Mouse (Mus musculus): ENCODE measurements around the gene Susd1.

The Susd1 gene

DNA sequence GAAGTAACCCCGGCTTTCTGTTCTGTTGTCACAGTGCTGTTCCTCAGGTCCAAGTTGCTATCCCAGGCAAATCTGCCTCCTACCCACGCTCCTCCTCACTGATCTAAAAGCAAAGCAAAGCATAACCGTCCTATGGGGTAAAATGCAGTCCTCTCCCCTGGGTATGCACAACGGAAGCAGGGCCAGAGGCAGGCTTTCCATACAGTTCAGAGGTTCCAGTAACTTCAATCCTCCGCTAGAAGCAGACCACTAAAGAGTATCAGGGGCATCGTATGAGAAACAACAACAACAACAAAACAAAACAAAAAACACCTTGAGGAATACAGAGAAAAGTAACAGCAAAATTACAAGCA is 100.9 kb downstream of the Susd1 start:
- DNase-seq (ENCODE audit: low spot score): no peak

DNA sequence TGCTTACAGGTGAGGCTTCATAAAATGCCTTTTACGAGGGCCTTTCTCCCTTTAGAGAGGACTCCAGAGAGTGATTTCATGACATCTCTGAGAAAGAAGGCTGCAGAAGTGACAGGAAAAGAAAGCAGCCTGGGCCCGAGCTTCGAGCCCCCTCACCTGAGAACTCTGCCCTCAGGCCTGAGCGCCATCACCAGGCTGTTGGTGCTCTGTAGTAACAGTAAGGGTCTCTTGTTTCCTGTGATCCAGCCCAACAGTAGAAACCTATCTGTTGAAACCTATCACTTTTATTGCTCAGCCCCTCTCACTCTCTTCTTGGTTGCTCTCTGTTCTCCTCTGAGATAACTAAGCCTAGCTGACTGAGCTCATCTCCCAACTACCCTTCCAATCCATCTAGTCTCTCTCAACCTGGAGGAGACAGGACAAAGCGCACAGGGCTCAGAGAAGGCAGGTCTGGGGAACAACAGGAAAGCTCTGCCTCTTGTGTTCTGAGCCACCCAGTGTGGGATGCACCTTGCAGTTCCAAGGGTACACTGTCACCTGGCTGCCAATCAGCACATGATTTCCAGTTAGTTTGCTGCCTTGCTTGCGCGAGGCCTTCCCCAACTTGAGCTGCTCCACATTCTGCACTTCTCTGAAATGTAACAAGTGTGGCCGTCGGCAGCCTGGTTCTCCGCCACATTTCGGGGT is 101.4 kb downstream of the Susd1 start:
- DNase-seq (ENCODE audit: low spot score): no peak

DNA sequence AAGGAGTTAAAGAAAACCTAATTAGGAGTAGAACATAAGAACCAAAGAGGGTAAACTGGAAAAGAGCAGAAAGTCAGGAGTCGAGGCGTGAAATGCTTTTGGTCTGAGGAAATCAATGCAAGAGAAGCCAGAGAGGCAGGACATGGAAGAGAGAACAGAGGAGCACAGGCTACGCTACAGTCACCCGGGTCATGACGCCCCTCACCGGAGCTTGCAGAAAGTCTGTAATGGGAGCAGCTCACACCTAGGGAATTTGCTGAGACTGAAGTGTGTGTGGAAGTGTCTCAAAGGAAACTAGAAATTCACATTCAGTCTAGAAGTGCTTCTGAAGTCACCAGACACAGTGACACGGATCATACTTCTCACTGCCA is 102.0 kb downstream of the Susd1 start:
- DNase-seq (ENCODE audit: low spot score): no peak

DNA sequence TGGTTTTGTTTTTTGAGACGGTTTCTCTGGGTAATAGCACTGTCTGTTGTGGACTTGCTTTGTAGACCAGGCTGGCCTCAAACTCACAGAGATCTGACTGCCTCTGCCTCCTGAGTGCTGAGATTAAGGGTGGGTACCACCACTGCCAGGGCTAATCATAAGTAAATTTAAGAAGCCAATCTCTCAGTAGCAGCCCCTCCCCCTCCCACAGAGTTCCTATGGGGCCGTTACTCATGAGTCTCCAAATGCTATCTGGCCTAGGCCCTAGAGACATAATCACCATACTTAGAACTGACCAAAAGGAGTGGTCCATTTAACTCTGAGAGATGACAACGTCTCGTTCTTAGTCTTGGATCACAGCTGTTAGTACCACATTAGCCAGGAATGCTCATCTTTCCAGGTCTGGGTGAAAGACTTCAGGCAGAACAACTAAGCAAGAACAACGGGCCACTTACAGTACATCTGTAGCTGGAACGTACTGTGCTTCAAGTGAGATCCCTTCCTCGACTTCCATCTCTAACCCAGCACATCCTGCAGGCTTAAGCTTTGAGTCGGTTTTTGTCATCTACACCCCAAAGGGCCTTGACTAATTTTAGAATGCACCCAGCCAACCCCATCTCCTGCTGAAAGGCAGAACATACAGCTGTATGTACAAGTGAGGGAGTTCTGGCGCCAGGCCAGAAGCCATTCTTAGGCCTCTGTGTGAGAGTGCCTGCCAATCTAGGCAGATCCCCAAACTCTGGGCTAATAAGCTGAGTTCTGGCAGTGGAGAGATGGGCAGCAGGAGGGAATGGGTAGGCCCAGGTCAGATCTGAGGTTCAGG is 102.6 kb downstream of the Susd1 start:
- no peak for DNase-seq (ENCODE audit: low spot score)

DNA sequence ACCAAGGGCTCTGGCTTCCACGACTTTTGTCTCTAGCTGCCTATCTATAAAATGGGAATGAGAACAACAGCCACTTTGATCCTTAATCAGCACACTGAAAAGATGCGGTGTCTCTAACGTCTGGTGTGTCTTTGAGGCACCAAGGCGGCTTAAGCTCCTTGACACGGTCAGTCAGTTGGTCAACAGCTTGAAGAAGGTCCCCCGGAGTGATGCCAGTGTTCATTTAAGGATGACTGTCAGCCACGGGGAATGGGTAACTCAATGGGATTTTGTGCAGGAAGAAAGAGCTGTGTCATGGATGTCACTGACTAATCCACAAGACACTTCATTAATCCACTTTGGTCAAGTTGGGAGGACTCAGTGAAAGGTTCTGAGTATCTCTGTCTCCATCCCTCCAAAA is 103.3 kb downstream of the Susd1 start:
- no peak for DNase-seq (ENCODE audit: low spot score)

DNA sequence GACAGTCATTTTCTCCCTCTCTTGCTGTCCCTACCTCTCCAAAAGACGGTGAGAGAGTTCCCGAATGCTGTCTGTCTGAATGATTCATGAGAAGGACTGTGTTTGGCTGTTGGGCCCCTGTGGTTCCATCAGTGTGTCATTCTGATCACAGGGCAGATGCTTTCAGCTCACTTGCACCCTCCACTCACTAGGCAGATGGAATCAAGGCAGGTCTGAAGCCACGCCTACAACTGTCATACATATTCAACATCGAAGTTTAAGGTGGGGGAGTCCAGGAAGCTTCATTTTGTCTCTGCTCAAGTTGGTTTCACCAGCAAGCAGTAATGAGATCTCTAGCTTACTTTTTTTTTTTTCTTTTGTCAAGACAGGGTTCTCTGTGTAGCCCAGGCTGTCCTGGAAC is 104.2 kb downstream of the Susd1 start:
- DNase-seq (ENCODE audit: low spot score): no peak

DNA sequence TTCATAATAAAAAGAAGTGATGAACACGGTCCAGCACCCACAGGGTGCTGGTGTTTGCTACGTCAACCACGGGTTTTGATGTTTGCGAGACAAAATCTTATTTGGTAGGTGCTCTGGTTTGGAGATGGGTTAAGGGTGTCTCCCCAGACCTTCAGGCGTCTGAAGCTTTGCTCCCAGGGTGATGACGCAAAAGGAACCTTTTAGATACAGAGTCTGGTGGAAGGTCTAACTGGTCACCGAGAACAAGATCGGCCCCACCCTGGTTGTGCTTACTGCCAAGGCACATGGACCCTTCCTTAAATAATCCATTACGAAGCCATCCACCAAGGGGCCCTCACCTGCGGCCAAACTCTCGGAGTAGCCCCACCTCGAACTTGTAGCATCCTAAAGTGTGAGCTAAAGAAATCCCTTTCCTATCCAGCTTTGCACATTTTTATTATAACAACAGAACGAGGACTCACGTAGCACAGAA is 105.0 kb downstream of the Susd1 start:
- no peak for DNase-seq (ENCODE audit: low spot score)

DNA sequence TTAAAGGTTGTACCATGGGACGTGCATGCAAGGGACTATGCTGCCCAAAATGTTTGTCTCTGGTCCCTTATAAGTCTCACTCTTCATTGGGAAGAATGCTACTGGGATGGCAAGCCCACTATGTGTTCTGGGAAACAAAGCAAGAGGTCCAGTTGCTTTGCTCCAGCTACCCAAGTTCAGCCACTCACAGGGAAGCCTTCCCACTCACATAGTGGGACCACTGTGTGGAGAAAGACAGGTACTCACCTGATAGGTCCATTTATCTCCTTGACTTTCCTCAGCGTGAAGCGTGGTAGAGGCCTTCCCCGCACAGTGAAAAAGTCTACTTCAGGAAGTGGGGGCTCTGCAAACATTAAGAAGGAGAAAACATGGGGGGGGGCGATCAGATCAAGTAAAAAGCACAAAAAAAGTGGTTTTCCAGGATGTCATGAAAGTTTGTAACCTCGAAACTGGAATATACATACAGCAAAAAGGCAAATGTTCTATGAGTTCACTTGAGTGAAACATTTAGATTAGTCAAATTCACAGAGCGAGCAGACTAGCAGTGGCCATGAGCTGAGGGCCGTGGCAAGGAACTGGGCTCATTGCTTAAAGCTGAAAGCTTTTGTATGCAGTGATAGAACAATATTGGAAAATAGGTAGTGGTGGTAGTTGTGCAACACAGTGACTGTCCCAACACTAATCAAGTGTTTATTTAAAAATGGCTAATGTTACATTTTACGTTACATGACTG is 105.6 kb downstream of the Susd1 start:
- no peak for DNase-seq (ENCODE audit: low spot score)

DNA sequence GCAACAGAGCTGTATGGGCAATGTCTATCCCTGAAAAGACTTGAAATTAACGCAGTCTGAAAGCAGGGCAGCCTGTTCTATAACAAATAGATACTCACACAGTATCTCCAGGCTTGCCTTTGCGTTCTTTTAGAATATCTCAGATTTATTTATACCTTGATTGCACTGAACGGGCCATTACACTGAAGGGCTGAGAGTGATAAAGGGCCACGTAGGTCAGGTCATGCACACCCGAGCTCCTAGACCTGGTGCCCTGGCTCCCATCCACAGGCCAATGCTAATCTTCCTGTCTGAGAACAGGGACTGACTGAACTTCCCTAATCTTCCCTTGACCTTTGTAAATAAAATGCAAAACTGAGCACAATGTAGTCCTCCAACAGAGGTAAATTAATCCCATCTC is 106.3 kb downstream of the Susd1 start:
- DNase-seq (ENCODE audit: low spot score): no peak

DNA sequence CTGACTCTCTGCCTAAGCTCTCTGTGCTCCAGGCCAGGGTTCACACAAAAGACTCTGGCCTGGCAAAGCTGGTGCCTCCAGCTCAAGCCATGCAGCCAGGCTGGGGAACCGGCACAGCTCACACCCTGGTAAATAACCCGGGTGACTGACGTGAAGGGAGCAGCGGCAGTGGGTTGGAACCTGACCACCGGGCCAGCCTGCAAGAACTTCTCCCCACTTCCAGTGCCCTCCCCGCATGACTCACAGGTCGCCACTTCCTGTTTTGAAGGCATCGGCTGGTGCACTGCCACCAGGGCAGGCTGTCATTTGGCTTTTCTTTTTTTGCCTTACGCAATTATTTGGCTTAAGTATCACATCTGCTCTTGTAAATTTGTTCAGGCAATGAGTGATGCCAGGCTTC is 106.8 kb downstream of the Susd1 start:
- DNase-seq (ENCODE audit: low spot score): peak; percentile 46

DNA sequence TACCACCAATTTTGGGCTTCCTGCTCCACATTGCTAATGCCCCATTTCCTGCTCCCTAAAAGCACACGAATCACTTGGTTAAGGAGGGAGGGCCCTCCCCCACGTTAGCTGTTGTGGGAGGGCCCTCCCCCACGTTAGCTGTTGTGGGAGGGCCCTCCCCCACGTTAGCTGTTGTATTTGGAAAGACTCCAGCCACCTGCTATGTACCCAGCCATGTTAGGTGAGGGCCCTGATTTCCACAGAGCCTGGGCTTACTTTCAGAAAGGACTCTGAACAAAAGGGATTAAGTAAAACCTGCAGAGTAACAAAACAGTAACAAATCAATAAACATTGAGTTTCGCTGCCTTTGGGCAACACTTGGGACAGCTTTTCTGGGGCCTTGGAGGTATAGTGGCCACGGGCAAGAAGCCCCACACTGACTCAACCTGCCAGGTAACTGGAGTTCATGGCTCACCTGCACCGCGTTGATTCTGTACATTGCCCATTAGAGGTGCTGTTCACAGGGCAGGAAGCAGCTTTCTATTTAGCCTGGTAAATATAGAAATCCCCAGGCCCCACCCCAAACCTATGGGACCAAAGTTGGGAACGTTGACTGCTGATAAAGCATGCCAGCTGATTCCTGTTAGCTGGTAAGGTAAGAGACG is 107.3 kb downstream of the Susd1 start:
- no peak for DNase-seq (ENCODE audit: low spot score)

DNA sequence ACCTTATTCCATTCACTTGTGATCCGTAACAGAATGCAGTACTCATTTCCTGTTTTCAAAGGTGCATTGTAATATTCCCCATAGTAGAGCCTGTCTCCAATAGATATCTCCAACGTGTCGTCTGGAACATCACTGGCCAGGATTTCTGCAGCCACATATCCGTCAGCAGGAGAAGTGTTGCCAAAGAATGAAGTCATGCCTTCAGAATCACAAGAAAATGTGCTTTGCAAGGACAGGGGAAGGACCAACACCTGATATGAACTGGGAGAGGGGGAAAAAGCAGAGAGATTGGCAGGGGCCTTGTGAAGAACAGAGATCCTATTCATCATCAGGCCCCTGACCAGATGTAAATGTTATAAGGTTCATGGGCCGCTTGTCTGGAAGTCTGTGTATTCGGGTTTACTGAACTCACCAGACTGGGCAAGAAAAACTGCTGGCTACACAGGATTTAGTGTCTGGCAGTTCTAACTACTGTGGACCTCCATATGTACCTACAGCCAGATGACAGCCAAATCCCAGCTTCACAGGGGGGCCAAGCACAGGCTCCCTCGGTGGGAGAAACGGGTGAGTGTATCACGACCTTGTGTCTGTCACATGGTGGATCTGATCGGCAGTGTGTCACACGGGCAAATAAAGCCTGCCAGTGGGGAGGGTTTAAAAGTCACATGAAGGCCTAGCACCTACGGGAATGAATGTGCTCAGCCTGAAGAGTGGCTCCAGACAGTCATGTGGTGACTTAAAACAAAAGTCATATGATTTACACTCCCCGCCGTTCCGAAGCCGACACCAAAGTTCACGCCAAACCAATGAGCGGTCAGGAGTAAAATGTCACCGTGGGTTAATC is 108.8 kb downstream of the Susd1 start:
- DNase-seq (ENCODE audit: low spot score): no peak

DNA sequence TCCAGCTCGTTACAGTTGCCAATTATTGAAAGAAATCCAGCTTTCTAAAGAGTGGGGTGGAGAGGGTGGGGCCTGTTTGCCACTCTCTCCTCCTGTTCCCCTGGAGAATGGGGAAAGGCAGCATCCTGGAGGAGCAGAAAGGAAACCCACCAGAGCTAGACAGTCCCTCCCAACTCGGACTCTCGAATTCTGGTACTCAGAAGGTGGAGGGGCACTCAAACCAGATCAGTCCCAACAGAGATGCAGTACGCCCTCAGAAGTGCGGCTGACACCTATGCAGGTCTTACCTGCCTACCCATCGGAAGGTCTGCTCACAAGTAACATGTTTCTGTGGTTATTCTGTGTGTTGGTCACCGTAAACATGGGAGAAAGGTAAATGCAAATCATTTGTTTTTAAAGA is 109.6 kb downstream of the Susd1 start:
- no peak for DNase-seq (ENCODE audit: low spot score)

DNA sequence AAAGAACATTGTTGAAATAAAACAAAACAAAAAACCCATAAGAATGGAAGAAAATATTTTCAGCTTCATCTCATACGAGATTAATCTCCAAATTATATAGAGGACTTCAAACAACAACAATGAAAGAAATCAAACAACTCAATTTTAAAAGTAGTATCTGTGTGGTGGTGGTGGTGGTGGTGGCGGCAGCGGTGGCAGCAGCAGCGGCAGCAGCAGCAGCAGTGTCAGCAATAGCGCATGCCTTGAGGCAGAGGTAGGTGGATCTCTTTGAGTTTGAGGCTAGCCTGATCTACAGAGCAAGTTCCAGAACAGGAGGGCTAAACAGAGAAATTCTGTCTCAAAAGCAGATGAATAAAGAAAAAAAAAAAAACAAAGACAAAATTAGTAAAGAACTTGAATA is 110.4 kb downstream of the Susd1 start:
- DNase-seq (ENCODE audit: low spot score): no peak

DNA sequence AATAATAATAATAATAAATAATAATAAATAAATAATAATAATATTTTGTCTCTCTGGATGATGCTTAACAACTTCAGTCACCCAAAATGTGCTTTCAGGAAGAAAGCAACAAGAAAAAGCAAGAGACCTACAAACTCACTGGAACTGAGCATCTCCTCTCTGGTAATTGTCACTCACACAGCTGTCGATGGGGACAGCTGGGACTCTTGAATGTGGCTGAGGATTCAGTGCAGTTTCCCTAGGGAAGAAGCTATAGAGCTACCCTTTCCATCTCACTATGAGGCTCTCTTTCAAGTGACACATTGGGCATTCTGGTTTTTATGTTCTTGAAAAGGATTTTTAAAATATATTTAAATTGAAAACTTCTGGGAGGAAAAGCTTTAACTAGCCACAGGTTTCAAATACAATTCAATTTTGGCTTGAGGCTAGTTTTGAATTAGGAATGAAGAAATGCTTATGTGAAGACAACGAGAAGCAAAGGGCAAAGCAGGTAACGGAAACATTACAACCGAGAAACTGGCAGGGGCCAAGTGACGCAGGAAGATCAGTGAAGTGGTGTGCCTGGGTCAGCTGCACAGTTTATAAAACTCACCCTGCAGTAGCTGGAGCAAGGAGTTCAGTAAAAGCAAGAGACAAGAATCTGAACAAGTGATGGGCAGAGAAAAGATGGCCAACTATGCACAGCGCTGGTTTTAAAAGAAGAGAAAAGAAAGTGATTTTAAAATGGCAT is 112.2 kb downstream of the Susd1 start:
- no peak for DNase-seq (ENCODE audit: low spot score)

DNA sequence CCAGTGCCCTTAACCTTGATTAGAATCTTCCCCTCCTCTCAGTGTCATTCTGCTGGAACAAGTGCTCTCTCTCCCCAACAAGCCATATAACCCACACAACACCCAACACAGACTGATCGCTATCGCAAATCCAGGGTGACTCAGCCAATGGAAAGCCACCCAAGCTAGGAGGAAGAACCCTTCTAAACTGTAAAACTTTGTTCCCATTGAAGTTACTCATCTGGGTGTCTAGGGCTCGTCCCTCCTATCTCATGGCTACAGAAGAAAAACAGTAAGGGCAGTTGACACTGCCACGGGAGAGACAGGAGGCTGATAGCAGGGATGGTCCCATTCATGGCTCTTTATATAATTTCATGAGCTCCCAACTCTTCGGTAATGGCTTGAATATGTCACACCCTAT is 114.1 kb downstream of the Susd1 start:
- no peak for DNase-seq (ENCODE audit: low spot score)

DNA sequence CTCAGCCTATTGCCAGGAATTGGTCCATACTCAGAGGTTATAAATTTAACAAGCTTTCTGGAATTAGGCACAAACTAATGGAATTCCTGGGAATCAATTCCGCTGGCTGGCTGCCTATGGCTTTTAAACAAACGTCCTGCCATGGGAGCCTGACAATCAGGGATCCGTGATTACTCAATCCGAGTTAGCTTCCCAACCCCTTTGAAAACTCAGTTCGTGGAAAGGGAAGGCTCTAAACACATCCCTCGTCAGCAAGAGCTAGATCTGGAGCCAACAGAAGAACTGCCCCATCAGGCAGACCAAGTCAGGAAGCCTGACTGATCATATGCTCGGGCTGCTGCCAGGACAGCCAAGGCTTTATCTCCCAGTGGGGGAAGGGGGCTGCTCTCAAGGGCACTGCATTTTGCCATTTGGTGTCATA is 115.2 kb downstream of the Susd1 start:
- no peak for DNase-seq (ENCODE audit: low spot score)

DNA sequence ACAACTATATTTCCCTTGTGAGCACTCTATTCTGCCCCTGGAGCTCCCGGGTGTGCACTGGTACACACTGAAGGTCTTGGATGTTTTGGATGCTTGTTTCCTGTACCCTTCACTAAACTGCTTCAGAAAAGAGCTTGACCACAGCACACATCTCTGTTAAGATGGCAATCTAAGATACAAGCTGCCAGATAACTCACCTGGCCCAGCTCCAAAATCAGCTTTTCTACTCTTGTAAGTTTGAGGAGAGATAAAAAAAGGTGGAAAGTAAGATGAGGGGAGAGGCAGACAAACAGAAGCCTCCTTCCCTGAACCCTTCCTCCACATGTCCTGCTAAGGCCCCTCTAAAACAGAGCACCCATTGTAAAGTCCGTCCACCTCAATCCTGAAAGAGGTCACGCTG is 115.7 kb downstream of the Susd1 start:
- DNase-seq (ENCODE audit: low spot score): no peak

DNA sequence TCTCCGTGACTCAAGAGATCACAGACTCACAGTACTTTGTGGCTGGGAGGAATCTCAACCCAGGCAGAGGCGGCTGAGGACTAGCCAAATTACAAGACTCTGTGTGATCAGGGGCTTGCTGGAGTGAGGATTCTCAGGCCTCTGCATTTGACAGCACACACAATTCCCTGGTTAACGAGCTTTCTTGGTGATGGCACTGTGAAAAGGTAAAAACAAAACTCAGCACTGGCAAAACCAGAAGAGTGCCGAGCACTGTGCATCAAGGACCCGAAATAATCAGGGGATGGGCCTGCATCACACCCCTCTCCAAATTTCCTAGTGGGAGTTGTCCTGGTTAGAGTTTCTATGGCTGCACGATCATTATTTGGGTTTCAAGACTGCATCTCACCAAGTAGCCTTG is 116.4 kb downstream of the Susd1 start:
- DNase-seq (ENCODE audit: low spot score): no peak

DNA sequence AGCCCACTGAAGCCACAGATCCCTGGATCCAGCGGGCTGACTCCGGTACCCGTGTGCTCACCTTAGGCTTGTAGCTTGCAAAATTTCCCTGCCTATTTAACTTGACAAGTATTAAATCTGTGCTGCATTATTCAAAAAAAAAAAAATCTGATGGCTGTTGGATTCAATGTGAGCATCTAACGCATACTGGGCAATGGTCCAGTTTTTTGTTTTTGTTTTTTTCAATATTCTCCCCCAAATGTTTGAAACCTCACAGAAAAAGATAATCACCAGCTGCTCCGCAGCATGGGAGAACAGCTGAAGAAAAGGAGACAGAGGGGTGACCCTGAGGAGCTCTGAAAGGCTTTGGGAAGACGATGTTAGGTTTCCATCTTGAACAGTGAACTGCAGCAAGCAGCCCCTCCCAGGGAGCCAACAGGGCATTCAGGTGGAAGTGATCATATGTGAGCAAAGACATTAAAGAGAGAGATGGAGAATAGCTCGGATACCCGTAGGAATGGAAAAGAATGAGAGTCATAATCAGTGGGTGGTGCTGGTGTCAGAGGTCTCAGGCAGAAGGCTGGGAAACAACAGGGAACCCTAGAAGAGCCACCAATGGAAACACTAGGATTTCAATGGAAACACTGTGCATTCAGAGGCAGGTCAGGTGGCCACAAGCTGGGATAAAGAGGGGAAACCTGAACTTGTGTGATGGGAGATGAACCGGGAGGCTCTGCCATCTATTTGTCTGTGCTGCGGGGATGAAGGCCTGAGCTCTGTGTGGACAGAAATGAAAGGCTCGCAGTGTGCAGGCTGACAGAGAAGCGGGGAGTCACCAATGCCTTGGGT is 117.0 kb downstream of the Susd1 start:
- DNase-seq (ENCODE audit: low spot score): no peak
